Mouse (Mus musculus) midbrain, embryonic 10.5 days (tissue): ENCODE measurements at regions not wholly inside any gene's neighbourhood (a gene's known extent, or its start where the extent isn't known, plus 50 kb on each side); places are given as distances from the start of the nearest gene placed in this dataset.

Experiments
- DNase-seq: peaks from one replicate; pipeline ENCODE4 v3.0.0-alpha.2; 2017; ENCODE audit warnings: low spot score
- H3K27ac ChIP-seq: fragments of 300-500 bp; sonication (generic); replicated peaks from 2 replicates; pipeline ENCODE4 v1.5.1; 2016; ENCODE audit warnings: mild to moderate bottlenecking
- H3K27me3 ChIP-seq: fragments of 300-500 bp; sonication (generic); 2 replicates; pipeline ENCODE4 v1.6.1; 2016; ENCODE audit warnings: low read depth, mild to moderate bottlenecking; ENCODE audit not compliant: poor library complexity, severe bottlenecking
- H3K36me3 ChIP-seq: fragments of 300-500 bp; sonication (generic); 2 replicates; pipeline ENCODE4 v1.6.1; 2016; ENCODE audit warnings: mild to moderate bottlenecking, moderate library complexity
- H3K4me1 ChIP-seq: fragments of 300-500 bp; sonication (generic); 2 replicates; pipeline ENCODE4 v1.6.1; 2016
- H3K4me3 ChIP-seq: fragments of 300-500 bp; sonication (generic); 2 replicates; pipeline ENCODE4 v1.5.1; 2016; ENCODE audit warnings: mild to moderate bottlenecking, moderate library complexity
- H3K9me3 ChIP-seq: fragments of 300-500 bp; sonication (generic); replicated peaks from 2 replicates; pipeline ENCODE4 v1.6.1; 2016; ENCODE audit warnings: mild to moderate bottlenecking
- WGBS: fragments of 180-500 bp; shearing (Covaris S2); methylation state at CpG from one replicate; pipeline ENCODE4 v1.1.7; 2016; 5-methylcytosine and 5-hydroxymethylcytosine counted together

DNA sequence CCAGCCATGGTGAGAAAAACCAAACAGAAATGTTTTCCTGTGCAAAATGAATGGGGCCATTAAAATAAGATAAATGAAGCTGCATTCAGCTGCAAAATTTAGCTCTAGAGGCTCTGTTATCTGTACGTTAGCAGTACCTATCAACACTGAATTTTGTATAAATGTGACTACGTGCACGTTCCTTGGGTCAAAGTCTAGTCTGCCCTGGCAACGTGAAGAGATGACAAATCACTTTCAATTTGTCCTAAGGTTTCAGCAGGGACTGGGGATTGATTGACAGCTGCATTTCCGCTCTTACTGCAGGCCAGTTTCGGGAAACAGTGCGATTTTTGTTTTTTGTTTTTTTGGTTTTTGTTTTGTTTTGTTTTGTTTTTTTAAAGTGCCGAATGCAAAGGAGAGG, 246.1 kb upstream of the Fn1 start:
- DNase-seq, result no peak
- H3K9me3 ChIP-seq, result no peaks in the 10 kb centered on the region

GRCm38 (mm10) chr1:71898198-71898597, 245.2 kb upstream of the Fn1 start:
- Histone ChIP-seq H3K36me3 (no peaks in the 10 kb centered on the region), H3K4me3 (no peak overlapping the region), H3K4me1 (no peaks in the 10 kb centered on the region), H3K27me3 (no peaks in the 10 kb centered on the region), H3K9me3 (no peaks in the 10 kb centered on the region), H3K27ac (no peak overlapping the region)
- DNase-seq, result no peak
- WGBS, result 88% methylated on average over 6 of the region's 6 CpGs

More for the DNA sequence above, 246.1 kb upstream of the Fn1 start:
- Histone ChIP-seq H3K27ac (no peak overlapping the region), H3K36me3 (no peaks in the 10 kb centered on the region), H3K4me3 (no peak overlapping the region), H3K4me1 (no peaks in the 10 kb centered on the region), H3K27me3 (no peaks in the 10 kb centered on the region)
- 82% methylated on average over 8 of the region's 8 CpGs for WGBS

DNA sequence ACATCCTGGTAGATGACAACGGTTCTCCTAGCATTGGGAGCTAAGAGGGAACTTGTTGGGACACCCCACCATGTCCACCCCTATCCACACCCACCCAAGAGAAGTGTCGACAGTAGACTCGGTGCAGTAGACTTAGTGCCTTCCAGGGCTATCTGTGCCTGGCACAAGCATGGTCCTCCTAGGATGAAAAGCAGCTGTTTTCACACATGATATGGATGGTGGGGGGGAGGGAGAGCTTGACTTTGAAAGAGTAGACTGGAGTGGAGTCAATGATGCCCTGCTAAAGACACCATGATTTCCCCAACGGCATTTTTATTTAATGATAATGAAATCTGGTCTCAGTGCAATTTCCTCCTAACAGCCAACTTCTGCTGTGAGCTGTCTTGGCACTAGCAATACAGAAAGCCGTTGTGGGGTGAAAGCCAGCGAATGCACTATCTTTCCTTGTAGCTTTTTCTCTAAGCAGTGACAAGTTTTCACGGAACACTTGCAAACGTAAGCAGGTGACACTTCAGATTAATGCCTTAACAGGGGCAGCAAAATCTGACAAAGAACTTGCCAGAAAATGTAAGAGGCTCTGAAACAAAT, 244.6 kb upstream of the Fn1 start:
- H3K36me3 ChIP-seq, result no peaks in the 10 kb centered on the region
- no peaks in the 10 kb centered on the region for H3K9me3 ChIP-seq
- H3K4me1 ChIP-seq, result no peaks in the 10 kb centered on the region
- no peak for DNase-seq
- no peaks in the 10 kb centered on the region for H3K27me3 ChIP-seq
- H3K27ac ChIP-seq, result no peak overlapping the region
- H3K4me3 ChIP-seq, result no peak overlapping the region
- 91% methylated on average over 8 of the region's 8 CpGs for WGBS

GRCm38 (mm10) chr1:71896141-71896725, 243.2 kb upstream of the Fn1 start:
- no peaks in the 10 kb centered on the region for H3K27me3 ChIP-seq
- H3K27ac ChIP-seq, result no peak overlapping the region
- 74% methylated on average over 11 of the region's 11 CpGs for whole genome bisulfite sequencing
- H3K4me1 ChIP-seq, result no peaks in the 10 kb centered on the region
- DNase-seq, result no peak
- no peak overlapping the region for H3K4me3 ChIP-seq
- no peaks in the 10 kb centered on the region for H3K9me3 ChIP-seq
- H3K36me3 ChIP-seq, result no peaks in the 10 kb centered on the region

GRCm38 (mm10) chr1:71893636-71894035, 240.6 kb upstream of the Fn1 start:
- H3K27me3 ChIP-seq, result no peaks in the 10 kb centered on the region
- H3K4me1 ChIP-seq, result no peaks in the 10 kb centered on the region
- 75% methylated on average over 5 of the region's 5 CpGs for WGBS
- no peak overlapping the region for H3K4me3 ChIP-seq
- no peaks in the 10 kb centered on the region for H3K36me3 ChIP-seq
- no peak for DNase-seq
- no peaks in the 10 kb centered on the region for H3K9me3 ChIP-seq
- no peak overlapping the region for H3K27ac ChIP-seq

DNA sequence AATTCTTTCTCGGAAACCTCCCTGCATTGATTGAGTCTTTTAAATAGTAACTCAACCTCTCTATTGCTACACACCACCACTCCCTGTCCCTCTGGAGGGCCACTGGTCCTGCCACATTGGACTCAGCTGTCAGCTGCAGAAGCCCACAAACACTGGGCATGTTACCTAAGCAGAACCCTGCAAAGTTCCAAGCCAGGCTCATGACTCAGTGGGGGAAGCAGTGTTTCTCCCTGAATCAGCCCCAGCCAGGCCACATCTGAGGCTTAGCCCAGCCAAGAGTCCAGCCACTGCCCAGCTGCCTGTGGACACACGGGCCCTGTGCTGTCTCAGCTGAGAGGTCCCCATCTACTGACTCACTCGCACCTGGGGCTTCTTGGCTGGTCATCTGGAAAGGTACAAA, 234.8 kb upstream of the Fn1 start:
- DNase-seq, result no peak
- peaks cover 4% of the 10 kb centered on the region for H3K4me1 ChIP-seq
- H3K27me3 ChIP-seq, result no peaks in the 10 kb centered on the region
- H3K4me3 ChIP-seq, result no peak overlapping the region
- no peaks in the 10 kb centered on the region for H3K9me3 ChIP-seq
- H3K36me3 ChIP-seq, result no peaks in the 10 kb centered on the region
- no peak overlapping the region for H3K27ac ChIP-seq
- WGBS, result 90% methylated on average over 3 of the region's 3 CpGs

GRCm38 (mm10) chr1:71886903-71887302, 233.9 kb upstream of the Fn1 start:
- Histone ChIP-seq H3K27ac (no peak overlapping the region), H3K36me3 (no peaks in the 10 kb centered on the region), H3K4me1 (peaks cover 4% of the 10 kb centered on the region), H3K4me3 (no peak overlapping the region), H3K9me3 (no peaks in the 10 kb centered on the region), H3K27me3 (no peaks in the 10 kb centered on the region)
- 92% methylated on average over 6 of the region's 6 CpGs for WGBS
- DNase-seq, result no peak

DNA sequence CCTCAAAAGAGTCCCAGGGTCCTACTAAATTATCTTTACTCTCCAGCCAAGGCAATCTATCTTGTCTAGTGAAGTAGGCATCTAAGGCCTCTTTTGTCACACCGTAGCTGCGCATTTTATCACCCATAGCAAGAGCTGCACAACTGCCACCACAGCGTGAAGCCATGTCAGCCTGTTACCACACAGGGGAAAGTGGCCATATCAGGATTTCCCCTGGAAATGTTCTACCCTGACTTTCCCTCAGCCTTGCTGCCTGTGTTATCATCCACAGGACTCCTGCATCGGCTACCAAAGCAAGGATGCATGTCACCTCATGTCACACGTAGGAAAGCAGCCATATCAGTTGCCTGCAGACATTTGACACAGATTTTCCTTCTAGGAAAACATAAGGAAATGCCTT, 233.2 kb upstream of the Fn1 start:
- DNase-seq, result no peak
- Histone ChIP-seq H3K4me3 (no peak overlapping the region), H3K27me3 (no peaks in the 10 kb centered on the region), H3K36me3 (no peaks in the 10 kb centered on the region), H3K4me1 (peaks cover 4% of the 10 kb centered on the region), H3K27ac (no peak overlapping the region), H3K9me3 (no peaks in the 10 kb centered on the region)
- 85% methylated on average over 5 of the region's 5 CpGs for WGBS

GRCm38 (mm10) chr1:71881851-71882250, 228.9 kb upstream of the Fn1 start:
- no peaks in the 10 kb centered on the region for H3K9me3 ChIP-seq
- H3K4me3 ChIP-seq, result no peak overlapping the region
- DNase-seq, result no peak
- H3K27ac ChIP-seq, result no peak overlapping the region
- no peaks in the 10 kb centered on the region for H3K27me3 ChIP-seq
- peaks cover 4% of the 10 kb centered on the region for H3K4me1 ChIP-seq
- 93% methylated on average over 12 of the region's 12 CpGs for WGBS
- no peaks in the 10 kb centered on the region for H3K36me3 ChIP-seq

- H3K4me1 ChIP-seq, result peaks cover 4% of the 10 kb centered on the region
- no peaks in the 10 kb centered on the region for H3K27me3 ChIP-seq
- H3K27ac ChIP-seq, result no peak overlapping the region
- no peaks in the 10 kb centered on the region for H3K9me3 ChIP-seq
- H3K4me3 ChIP-seq, result no peak overlapping the region
- 85% methylated on average over 4 of the region's 4 CpGs for WGBS
- H3K36me3 ChIP-seq, result no peaks in the 10 kb centered on the region
- no peak for DNase-seq
These were observed 228.2 kb upstream of the Fn1 start for GRCm38 (mm10) chr1:71881191-71881590.

- H3K27ac ChIP-seq, result no peak overlapping the region
- 77% methylated on average over 6 of the region's 6 CpGs for WGBS
- no peak for DNase-seq
- no peak overlapping the region for H3K4me3 ChIP-seq
- no peaks in the 10 kb centered on the region for H3K9me3 ChIP-seq
- no peaks in the 10 kb centered on the region for H3K27me3 ChIP-seq
- no peaks in the 10 kb centered on the region for H3K36me3 ChIP-seq
- no peaks in the 10 kb centered on the region for H3K4me1 ChIP-seq
These were observed 227.5 kb upstream of the Fn1 start for GRCm38 (mm10) chr1:71880480-71880879.

DNA sequence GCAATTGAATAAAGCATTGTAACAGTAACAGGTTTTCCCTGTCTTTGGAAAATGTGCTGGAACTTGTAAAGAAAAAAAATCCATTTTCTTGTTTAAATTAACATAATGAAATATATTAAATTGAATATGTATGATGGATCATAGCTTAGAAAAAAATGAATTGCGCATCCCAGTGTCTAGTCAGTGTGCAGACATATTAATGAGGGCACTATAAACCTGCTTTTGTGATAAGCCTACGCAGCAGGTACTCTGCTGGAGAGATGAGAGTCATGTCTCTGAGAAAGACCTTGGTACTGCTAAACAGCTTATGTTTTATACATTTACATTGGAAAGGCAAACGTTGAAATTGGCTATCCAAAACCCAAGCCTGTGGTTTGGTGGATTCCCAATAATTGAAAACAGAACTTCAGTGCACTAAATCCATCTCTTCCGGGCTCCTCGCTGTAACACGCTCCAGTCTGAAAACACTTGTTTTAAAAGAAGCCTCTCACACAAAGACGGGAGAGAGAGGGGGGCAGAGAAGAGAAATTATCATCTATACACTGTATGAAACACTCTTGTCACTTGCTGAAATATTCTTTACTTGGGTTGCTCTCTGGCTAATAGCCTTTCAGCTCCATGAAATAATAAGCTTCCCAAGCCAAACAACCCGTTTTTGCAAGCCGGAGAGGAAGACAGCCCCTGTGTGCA, 223.9 kb upstream of the Fn1 start:
- H3K4me1 ChIP-seq, result no peaks in the 10 kb centered on the region
- 80% methylated on average over 9 of the region's 9 CpGs for WGBS
- H3K36me3 ChIP-seq, result no peaks in the 10 kb centered on the region
- H3K27me3 ChIP-seq, result no peaks in the 10 kb centered on the region
- H3K9me3 ChIP-seq, result no peaks in the 10 kb centered on the region
- DNase-seq, result no peak
- no peak overlapping the region for H3K27ac ChIP-seq
- H3K4me3 ChIP-seq, result no peak overlapping the region

DNA sequence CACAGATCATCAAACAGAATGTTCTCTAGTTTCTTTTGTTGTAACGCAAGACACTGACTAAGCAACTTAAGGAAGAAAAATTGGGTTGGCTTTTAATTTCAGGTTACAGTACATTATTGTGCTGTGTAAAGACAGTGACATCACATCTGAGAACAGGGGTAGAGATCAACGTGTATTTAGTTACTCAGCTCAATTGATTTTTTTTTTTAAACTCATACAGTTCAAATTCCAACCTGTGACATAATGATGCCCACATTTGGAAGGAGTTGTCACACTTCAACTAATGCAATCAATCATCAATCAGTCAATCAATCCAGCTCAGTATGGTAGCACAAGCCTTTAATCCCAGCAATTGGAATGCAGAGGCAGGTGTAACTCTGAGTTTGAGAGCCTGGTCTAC, 221.0 kb upstream of the Fn1 start:
- H3K9me3 ChIP-seq, result no peaks in the 10 kb centered on the region
- no peak overlapping the region for H3K4me3 ChIP-seq
- 84% methylated on average over 2 of the region's 2 CpGs for WGBS
- no peaks in the 10 kb centered on the region for H3K36me3 ChIP-seq
- H3K4me1 ChIP-seq, result no peaks in the 10 kb centered on the region
- H3K27me3 ChIP-seq, result no peaks in the 10 kb centered on the region
- no peak for DNase-seq
- no peak overlapping the region for H3K27ac ChIP-seq
